In the genomic region with DNA sequence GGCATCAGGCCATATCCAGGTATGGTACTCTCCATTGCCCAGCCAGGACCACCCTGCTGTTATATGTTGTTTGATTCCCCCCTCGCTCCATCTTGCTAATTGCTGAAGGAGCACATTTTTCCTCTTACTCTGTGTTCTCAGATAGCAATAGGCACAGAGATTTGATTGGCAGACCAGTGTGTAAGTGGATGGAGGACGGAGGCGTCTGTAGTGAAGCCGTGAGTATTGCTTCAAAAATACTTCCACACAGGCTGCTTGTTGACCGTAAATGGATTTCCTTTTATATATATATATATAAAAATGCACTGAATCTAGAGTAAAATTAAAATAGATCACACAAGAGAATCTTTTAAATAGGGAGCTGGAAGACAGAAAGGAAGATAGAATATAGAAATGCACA, we compare ENCODE assay signal across 25 mouse cellular contexts.
DNase-seq lines count a peak whose midpoint lies in the region; ATAC-seq and TF ChIP-seq lines count a peak whose summit lies in the region.
"Had no signal": no experiment of that assay in that cellular context is flagged by ENCODE, and none has a peak within 500 bp of the region (broad histone marks: within the 10 kb centered on the region; RNA-seq: fewer than 3 reads in every experiment).

No protein-coding gene starts in this region.

- H3K4me2 ChIP-seq in forebrain, postnatal 0 days (ENCODE audit: low read depth), result no peak overlapping the region
- no peak overlapping the region for H3K4me2 ChIP-seq in forebrain, embryonic 15.5 days (replicated peaks)
- H3K4me2 ChIP-seq: embryonic facial prominence, embryonic 12.5 days; forebrain, embryonic 12.5 days had no signal

- H3K4me3 ChIP-seq in forebrain, postnatal 0 days (ENCODE audit: low read depth, low read length), result no peak overlapping the region
- no peak overlapping the region for H3K4me3 ChIP-seq in forebrain, embryonic 15.5 days
- H3K4me3 ChIP-seq: embryonic facial prominence, embryonic 10.5 days; embryonic facial prominence, embryonic 12.5 days; erythroblast, embryonic 14.5 days; forebrain, embryonic 10.5 days; forebrain, embryonic 12.5 days had no signal

- ATAC-seq in forebrain, postnatal 0 days, result no peak
- ATAC-seq in forebrain, embryonic 15.5 days (replicated peaks), result no peak
- ATAC-seq: CD4-positive, CD25-positive, alpha-beta regulatory T cell, adult 4 months; forebrain, embryonic 14.5 days; Patski had no signal

- H3K9ac ChIP-seq in forebrain, postnatal 0 days, result no peak overlapping the region
- no peak overlapping the region for H3K9ac ChIP-seq in forebrain, embryonic 15.5 days (replicated peaks)
- H3K9ac ChIP-seq: embryonic facial prominence, embryonic 12.5 days; forebrain, embryonic 12.5 days had no signal

- intact Hi-C loops in left cerebral cortex, postnatal 14 days (cut with DNase I), result loop anchor here (5.0 kb wide), 2 partner anchors 119 to 401 kb away; no protein-coding TSS in a partner anchor
- intact Hi-C loops in left cerebral cortex, postnatal 36 days (cut with DNase I), result loop anchor here (10.0 kb wide), 1 partner anchor 117 kb away; a partner anchor contains a TSS

- no peaks in the 10 kb centered on the region for H3K36me3 ChIP-seq in forebrain, postnatal 0 days (ENCODE audit: insufficient read depth)
- H3K36me3 ChIP-seq in forebrain, embryonic 15.5 days, result no peaks in the 10 kb centered on the region
- H3K36me3 ChIP-seq: embryonic facial prominence, embryonic 10.5 days; embryonic facial prominence, embryonic 12.5 days; forebrain, embryonic 10.5 days; forebrain, embryonic 12.5 days; G1E had no signal

- DNase-seq in forebrain, postnatal 0 days, result peak; percentile 1
- peak; percentile 12 to 30 for DNase-seq in left cerebral cortex, postnatal 14 days (ENCODE audit: low spot score in 2 of 2)
- DNase-seq in left cerebral cortex, postnatal 36 days (ENCODE audit: low spot score in 2 of 2), result no peak
- DNase-seq in telencephalon, adult 2 months (ENCODE audit: low read depth, low spot score), result peak; percentile 19
- DNase-seq in thymus, postnatal 25 days, result no peak
- DNase-seq: adrenal gland, adult 2 months; adrenal gland, postnatal 10 days; adrenal gland, postnatal 25 days; B cell, adult 2 months; cerebellum, adult 11-12 months; cerebellum, adult 2 months; cerebellum, adult 9-10 months; cerebellum, postnatal 10 days; cerebellum, postnatal 25 days had no signal

- TF ChIP-seq CTCF in forebrain, postnatal 0 days (IDR thresholded peaks at IDR 0.05; ENCODE audit: low read depth), result no peak

- no peaks in the 10 kb centered on the region for H3K27me3 ChIP-seq in forebrain, postnatal 0 days (ENCODE audit: insufficient read depth, low read length)
- H3K27me3 ChIP-seq in forebrain, embryonic 15.5 days, result no peaks in the 10 kb centered on the region
- H3K27me3 ChIP-seq: CH12.LX; embryonic facial prominence, embryonic 12.5 days; forebrain, embryonic 12.5 days; Patski had no signal

- no peak overlapping the region for H3K27ac ChIP-seq in forebrain, postnatal 0 days (ENCODE audit: low read depth, low read length)
- H3K27ac ChIP-seq in forebrain, embryonic 15.5 days (replicated peaks), result no peak overlapping the region
- H3K27ac ChIP-seq: embryonic facial prominence, embryonic 10.5 days; embryonic facial prominence, embryonic 12.5 days; forebrain, embryonic 10.5 days; forebrain, embryonic 12.5 days had no signal

- H3K4me1 ChIP-seq in forebrain, postnatal 0 days (ENCODE audit: insufficient read depth), result no peaks in the 10 kb centered on the region
- no peaks in the 10 kb centered on the region for H3K4me1 ChIP-seq in forebrain, embryonic 15.5 days
- H3K4me1 ChIP-seq: embryonic facial prominence, embryonic 10.5 days; forebrain, embryonic 10.5 days; forebrain, embryonic 12.5 days had no signal

- no peaks in the 10 kb centered on the region for H3K9me3 ChIP-seq in forebrain, postnatal 0 days (ENCODE audit: low read length)
- H3K9me3 ChIP-seq in forebrain, embryonic 15.5 days, result no peaks in the 10 kb centered on the region
- H3K9me3 ChIP-seq: embryonic facial prominence, embryonic 10.5 days; embryonic facial prominence, embryonic 12.5 days; forebrain, embryonic 10.5 days; forebrain, embryonic 12.5 days had no signal

- WGBS in forebrain, postnatal 0 days, result 80% methylated on average over 5 of the region's 5 CpGs
- 91% methylated on average over 5 of the region's 5 CpGs for WGBS in forebrain, embryonic 15.5 days

Comparison
In these comparisons a context has a peak if more than half of its experiments do, and no peak if none do; other contexts are left out.
1. DNase-seq: peak in forebrain, postnatal 0 days (single experiment), left cerebral cortex, postnatal 14 days (2 of 2) and telencephalon, adult 2 months (single experiment); none in left cerebral cortex, postnatal 36 days (0 of 2) and thymus, postnatal 25 days (single experiment).